Mouse (Mus musculus): ENCODE data around the gene Olfr165.
"Not testable (repeated sequence)": the region's sequence is repeated elsewhere in the genome, so short reads cannot be mapped to it uniquely, and the experiment has no call there.

Gene Olfr165

DNA sequence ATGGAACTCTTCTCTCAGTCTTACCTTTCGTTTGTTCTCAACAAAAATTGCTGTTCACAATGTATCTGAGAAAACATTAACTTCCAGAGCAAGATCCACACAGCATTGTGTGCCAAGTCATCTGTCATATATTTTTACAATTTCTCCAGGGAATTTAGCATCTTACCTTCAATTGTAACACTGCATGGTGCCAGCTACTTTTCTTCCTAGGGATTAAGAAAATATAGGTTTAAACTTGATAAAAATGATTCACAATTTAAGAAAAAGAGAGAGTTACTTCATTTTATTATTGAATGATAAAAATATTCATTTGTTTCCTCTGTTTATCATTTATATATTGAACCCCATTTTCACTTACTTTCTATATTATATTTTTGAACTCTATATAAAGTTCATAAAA, at the start of gene Olfr165:
Gene Olfr165, minus strand, starts transcription at position 101 of the 400 bp plus-strand sequence.
- DNase-seq, result no peak

DNA sequence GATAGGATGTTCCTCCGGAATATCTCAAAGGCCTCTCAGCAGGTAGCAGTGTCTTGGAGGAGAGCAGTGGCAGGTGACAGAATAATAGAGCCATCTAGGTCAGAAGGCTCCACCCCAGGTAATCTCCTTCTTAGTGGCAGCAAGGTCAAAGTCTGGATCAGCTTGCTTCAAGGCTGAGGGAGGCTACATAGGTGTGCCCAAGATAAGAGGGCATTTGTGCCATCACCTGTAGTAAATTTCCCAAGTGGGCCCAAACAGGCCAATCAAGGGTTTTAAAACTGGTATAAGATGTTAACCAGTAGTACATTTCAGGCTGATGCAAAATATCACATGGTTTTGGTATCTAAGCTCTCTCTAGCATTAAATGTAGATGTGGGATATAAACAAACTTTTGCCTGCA, 41.4 kb upstream of the Olfr165 start:
- no peak for DNase-seq

DNA sequence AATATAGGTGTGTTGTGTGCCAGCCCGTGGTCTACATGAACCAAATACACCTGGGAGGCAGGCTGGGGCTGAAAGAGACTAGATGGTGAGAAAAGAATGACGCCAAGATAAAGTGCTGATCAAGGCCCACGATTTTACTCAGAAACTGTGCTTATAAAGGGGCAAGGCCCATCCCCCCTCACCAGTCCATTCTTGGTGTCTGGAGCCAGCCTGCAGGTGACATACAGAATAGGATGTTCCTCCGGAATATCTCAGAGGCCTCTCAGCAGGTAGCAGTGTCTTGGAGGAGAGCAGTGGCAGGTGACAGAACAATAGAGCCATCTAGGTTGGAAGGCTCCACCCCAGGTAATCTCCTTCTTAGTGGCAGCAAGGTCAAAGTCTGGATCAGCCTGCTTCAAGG, 35.8 kb upstream of the Olfr165 start:
- DNase-seq, result not testable (repeated sequence)

DNA sequence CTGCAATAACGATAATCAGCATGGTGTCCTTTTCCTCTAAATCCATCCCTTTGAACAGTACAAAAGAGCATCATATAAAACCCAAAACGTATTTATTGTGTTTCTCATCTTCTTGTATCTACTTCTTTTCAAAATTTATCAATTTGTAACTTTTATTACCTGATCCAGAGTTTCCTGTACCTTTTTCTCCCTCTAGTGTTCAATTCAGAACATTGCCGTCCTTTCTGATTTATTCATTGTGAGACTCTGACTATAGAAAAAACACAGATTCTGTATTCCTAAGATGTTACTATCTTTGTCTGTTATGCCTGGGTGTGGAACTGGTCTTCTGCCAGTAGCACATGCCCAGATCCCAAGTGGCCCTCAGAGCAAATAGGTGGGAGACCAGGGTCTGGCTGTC, 35.0 kb downstream of the Olfr165 start:
- no peak for DNase-seq
